Mouse (Mus musculus): ENCODE measurements around the gene Piezo1.
"Not testable (repeated sequence)": the region's sequence is repeated elsewhere in the genome, so short reads cannot be mapped to it uniquely, and the experiment has no call there.

Piezo1 gene

DNA sequence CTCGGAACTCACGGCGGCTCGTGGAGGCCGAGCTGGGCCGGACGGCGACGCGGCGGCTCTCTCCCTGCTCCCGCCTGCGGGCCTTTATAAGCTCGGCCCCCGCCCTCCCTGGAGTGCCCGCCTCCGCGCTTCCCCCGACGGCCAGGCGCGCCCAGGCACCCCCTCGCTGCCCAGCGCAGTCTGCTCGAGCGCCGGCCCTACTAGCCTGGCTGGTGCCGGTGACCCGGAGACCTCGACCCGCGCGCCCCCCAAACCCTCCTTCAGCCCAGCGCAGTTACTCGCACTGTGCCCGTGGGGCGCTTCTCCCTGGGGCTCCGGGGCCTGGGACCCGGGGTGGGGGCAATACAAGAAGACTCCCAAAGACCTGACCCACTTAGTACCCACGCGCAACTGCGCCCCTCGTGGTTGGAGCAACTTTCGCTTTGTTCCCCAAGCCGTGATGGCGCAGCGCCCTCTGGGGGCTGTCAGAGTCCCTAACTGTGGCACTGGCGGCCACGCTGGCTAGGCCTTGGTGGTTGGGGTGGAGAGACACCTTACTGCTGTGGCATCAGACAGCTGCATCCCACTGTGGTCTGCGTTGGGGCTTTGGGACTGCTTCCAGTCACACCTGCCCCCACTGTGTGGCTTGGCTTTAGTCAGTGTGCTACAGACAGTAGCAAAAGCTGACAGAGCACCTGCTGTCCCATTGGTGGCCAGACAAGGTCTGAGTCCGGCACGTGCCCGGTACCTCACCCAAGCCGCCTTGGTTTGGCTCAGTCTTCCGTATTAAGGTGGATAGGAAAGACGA, at the start of gene Piezo1:
Piezo1 (minus strand) TSS at position 65 of the 787 bp plus-strand sequence.
- DNase-seq (ENCODE audit: low spot score in 2 of 2) = peak; percentile 94 to 99

DNA sequence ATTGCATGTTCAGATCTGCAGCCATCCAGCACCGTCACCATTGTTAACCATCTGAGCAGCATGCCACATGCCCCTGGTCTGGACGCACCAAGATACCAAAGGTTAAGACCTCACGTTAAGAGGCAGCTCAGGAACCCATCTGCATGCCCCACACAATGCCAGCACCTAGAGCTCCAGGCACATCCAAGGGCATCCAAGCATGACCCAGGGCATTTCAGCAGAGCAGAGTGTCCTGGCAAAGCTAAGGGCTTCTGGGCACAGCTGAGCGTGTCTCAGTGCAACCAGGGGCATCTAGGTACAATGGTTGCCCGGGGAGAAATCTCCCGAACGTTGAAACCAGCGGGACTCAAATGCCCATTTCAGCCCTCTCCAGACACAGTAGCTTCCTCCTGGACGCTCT, 49.5 kb upstream of the Piezo1 start:
- DNase-seq (ENCODE audit: low spot score in 2 of 2) = no peak

DNA sequence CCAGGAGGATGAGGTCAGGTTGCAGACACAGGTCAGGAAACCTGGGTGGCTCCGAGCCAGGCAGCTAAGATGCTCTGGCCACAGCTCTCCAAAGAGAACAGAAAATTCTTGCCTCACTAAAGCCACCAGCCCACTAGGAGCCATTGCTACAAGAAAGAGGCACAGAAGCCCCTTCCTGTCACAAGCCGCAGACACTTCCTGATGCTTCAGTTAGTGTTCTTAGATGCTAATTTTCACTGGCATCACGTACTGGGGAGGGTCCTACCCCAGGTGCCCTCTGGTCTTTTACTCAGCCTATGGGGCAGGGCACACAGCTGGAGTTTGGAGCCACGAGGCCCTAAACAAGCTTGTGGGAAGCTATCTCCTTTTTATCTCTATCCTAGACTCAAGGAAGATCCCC, 44.9 kb upstream of the Piezo1 start:
- DNase-seq (ENCODE audit: low spot score in 2 of 2) = no peak

DNA sequence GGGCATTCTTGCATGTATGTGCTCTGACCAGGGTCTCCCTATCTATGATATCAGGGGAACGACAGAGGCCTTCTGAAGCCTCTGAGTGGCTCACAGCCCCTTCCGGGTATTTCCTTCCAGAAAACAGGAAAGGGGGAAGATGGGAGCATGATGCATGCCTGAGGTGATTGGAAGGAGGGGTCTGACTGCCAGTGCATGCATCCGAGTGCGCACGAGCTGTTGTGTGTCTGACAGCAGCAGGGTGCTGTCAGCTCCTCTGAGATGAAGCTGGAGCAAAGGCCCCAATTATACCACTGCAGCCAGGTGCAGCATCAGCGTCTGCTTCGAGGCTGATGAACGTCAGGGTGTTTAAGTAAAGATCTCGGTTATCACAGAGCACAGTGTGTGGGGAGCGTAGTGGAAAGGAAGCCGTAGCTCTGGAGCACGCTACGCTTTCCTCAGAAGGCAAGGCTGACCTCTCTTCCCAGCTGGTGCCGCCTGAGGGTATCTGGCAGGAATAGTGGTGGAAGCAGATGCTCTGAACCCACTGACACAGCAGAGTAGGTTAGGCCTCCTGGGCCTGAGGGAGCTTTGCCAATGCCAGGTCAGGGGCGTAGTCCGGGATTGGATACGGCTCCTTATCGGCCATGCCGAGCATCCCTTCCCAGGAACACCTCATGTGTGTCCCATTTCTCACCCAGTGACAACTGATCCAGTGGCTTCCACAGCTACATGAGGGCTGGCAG, 42.8 kb upstream of the Piezo1 start:
- DNase-seq (ENCODE audit: low spot score in 2 of 2) = no peak

DNA sequence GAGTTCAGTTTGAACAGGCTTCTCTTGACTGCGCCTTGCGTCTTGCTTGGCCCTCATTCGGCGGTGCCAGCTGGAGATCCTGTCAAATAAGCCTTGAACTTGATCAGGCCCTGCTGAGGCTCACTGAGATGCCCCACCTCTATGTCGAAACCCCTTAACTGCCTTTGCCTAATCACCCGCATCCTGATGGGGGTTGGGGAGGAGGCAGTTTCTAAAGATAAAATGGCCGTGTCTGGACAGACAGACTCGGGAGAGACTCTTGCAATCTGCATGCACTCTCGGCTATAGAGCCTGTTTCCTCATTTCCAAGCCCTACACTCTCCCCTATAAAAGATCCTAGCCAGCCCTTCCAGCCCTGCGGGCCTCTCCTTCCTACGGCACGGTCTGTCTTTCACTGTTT, 42.1 kb upstream of the Piezo1 start:
- peak in 1 of 2 experiments; percentile 36 for DNase-seq (ENCODE audit: low spot score in 2 of 2)

DNA sequence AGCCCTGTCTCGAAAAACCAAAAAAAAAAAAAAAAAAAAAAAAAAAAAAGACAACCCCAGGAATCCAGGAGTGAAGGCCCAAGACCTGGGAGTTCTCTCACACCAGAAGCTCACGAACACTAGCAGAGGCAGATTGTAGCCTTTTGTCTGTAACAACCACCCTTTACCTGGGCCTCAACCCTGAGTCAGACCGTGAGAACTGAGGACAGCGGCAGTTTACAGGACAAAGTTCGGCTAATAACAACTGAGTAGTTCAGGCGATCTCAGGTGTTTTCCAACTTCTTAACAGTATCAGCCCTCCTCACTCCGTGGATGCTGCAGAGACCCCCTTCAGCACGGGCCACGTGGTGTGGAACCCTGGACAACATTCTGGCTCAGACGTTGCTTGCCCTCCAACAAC, 35.6 kb upstream of the Piezo1 start:
- no peak for DNase-seq (ENCODE audit: low spot score in 2 of 2)

DNA sequence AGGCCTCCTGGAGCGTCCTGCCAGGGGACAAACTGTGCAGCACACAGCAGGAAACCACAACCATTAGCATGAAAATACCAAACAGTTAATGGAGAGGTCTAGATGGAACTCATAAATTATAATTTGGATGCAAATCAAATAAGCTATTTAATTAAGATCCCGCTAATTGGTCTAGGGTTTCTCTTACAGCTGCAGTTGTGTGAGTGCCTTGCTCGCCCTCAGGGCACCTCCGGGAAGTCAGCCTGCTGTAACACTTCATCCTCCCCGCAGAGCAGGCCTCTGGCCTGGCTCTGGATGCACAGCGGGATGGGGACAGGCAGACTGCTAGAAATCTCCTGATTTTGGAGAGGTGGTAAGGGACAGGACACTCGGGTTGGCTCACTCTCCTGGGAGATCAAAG, 35.0 kb upstream of the Piezo1 start:
- DNase-seq (ENCODE audit: low spot score in 2 of 2) = no peak

DNA sequence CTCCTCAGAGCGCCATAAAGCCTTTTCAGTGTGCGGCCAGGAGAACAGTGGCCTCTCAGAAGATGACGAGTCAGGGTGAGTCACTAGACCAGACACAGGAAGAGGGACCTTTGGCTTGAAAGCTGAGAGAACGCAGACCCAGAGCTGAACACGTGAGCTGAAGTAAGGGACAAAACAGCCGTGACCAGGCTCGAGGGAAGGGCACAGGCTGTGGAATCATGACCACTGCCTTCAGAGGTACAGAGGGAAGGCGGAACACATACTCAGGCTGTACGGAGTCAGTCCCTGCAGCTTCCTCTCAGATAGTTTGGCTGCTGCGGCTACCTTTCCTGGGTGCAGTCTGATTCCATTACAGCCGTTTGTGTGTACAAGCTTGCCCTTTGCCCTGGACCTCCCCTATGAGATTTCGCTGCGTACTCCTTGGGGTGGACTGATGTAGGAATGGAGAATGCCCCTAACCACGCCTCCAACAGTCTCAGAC, 34.3 kb upstream of the Piezo1 start:
- no peak for DNase-seq (ENCODE audit: low spot score in 2 of 2)

DNA sequence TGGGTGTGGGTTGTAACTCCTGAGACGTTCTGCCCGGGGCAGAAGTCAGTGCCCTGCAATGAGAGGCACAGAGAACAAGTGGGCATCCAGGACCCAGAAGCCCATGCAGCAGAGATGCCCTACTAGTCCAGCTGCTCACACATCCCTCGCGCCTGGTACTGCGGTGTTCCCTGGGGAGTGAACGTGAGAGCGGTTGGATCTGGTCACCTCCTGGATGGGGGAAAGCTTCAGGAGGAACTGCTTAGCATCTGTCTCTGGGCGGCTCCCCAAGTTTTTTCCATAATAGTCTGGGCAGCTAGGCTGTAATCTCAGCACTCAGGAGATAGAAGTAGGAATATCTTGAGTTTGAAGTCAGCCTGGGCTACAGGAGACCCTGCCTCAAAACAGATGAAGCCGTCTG, 33.9 kb upstream of the Piezo1 start:
- DNase-seq (ENCODE audit: low spot score in 2 of 2) = no peak

DNA sequence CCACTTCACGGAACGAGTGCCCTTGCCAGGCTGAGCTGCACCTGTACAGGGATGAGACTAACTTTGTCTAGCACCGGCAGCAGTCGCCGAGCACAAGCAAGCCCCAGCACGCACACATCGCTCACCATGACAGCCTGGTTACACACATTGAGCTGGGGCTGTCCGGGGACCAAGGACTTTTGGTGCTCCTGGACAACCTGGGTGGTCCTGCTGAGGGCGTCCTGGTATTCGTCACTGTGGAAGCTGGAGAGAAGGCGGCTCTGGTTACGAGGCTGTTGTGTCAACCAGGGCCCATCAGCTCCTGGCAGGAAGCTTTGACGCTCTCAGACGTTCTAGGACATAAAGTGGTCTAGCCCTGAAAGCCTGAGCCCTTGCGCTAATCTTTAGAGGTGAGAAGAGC, 29.8 kb upstream of the Piezo1 start:
- DNase-seq (ENCODE audit: low spot score in 2 of 2) = no peak

DNA sequence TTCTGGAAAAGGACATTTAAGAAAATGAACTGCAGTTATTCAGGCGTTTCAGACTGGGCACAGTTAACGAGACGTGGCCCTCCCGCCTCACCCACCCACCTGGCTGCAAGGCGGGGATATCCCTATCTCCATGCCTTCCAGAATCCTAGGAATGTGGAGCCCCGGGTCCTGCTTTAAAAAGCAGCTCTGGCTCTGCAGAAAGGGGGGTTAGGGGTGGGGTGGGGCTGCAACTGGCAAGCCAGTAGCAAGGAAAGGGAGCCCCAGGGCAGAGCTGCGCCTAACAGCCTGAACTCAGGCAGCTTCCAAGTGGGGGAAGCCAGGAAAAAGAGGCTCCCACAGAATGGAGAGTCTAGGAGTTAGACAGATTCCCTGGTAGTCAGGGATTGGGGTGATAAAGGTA, 28.1 kb upstream of the Piezo1 start:
- DNase-seq (ENCODE audit: low spot score in 2 of 2) = no peak

DNA sequence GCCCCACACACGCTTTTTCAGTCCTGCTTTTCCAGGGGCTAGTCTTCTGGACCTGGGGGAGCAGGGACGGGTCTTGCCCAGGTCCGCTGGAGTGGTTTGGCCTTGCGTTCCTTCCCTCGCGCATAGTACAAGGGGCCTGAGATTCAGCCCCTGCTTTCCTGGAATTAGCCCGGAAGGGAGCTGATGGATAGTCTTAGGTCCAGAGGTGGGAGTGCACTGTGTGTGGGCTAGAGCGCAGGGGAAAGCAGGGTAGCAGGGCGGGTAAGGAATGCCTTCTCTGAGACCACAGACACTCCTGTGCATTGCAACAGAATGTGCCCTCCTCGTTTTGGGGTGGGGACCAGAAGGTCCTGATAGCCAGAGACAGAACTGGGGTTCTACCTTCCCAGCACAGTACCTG, 26.0 kb upstream of the Piezo1 start:
- DNase-seq (ENCODE audit: low spot score in 2 of 2) = no peak

DNA sequence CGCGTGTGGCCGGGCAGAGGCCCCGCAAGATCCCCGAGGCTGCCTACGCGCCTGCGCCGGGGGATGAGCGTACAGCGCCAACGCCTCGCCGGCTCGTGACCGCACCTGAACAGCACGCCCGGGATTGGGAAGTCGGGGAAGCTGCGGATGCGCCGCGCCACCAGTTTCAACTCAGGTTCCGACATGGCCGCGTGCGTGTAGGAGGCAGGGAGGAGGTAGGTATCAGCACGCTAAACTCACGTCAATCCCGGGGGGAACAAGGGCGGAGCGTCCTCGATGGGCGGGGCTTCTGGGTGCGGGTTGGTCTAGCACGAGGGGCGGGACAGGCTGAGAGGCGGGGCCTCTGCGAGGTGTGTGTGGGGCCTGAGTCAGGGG, 25.5 kb upstream of the Piezo1 start, which contains the start of gene Aprt:
Aprt (minus strand) TSS at position 262 of the 375 bp plus-strand sequence.
- DNase-seq (ENCODE audit: low spot score in 2 of 2) = peak; percentile 95 to 96

DNA sequence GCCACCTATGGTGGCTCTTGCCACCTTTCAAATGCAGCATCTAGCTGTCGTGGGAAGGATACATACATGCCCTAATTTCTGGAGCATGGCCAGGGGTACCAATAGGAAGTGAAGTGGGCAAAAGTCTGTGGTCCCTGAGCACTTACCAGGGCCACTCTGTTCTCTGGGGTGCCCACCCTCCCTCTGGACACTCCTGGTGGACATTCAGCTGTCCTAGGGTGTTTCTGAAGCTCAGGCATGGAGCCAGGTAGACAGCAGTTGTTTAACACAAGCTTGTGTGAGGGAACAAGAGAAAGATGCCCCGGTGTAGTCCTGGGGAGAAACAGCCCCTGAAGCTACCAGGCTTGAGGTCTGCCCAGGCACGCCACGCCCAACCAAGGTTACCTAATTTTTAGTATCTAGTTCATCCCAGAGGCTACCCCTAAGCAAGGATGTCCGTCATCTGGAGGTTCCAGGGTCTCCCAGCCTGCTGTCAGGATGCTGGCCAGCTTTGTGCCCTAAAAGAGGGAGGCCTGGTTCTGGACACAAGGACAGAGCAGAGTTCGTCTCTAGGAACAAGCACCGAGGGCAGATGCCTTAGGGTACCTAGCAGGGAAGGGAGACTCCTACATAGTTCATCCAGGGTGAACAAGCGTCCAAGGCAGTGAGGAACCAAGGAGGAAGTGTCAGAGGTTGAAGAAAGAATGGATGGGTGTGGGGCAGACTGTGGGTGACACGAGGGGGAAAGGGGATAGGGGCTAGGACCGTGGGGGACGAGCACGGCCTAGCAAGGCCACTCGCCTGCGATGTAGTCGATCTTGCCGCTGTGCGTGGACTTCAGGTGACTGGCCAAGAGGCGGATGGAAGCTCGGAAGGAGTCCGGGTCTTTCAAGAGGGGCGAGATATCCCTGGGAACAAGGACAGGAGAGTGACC, 24.9 kb upstream of the Piezo1 start:
- no peak for DNase-seq (ENCODE audit: low spot score in 2 of 2)

DNA sequence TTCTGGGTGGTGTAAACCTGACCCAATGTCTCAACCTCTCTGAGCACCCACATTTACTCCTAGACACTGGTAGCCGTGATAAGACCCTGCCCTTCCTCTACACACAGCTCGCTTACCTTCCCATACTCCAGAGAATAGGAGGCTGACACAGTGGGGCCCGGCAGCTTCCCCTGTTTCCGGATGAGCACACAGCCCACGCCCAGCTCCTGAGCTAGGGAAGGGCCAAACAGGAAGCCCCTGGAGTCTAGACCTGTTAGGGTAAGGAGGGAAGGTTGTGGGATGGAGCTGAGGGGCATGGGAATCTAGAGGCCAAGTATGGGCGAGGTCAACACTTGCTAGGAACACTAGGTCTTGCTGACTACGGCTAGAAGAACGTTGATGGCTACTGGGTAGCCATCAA, 24.2 kb upstream of the Piezo1 start:
- no peak for DNase-seq (ENCODE audit: low spot score in 2 of 2)

DNA sequence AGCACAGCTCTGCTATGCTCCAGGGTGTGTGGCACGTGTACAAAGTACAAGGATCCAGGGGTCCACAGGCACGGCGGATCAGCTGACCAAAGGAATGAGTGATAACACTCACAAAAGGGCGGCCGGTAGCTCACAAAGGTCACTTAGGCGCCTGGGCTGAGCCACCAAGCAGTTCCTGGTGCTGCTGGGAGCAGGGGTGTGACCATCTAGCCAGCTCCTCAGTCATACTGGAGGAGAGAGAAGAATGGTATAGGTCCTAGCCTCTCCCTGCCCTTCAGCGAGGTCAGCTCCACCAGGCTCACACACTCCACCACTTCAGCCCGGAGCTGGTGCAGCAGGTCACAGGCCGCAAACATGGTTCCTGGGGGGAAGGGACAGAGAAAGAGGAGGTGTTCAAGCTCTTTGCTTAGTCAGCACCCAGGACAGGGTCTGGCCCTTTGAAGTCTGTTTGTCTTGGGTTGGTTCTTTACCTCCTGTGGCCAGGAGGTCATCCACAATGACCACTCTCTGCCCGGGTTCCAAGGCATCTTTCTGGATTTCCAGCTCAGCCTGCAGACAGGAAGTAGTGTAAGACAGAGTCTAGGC, 23.6 kb upstream of the Piezo1 start:
- DNase-seq (ENCODE audit: low spot score in 2 of 2) = no peak

DNA sequence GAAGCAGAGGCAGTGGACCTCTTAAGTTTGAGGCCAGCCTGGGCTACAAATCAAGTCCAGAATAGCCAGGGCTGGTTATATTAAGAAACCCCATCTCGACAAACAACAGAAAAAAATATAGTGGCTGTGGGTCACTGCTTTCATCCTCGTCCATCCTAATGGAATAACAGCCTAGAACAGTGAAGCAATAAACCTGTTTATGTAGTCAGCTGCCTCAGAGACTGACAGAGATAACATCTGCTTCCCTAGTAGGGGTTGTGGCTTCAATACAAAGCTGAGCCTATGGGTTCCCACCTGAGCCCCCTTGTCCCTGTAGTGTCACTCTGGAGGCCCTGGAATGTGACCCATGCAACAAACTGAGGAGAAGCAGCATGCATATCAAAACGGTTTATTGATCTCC, 23.1 kb upstream of the Piezo1 start:
- no peak for DNase-seq (ENCODE audit: low spot score in 2 of 2)

DNA sequence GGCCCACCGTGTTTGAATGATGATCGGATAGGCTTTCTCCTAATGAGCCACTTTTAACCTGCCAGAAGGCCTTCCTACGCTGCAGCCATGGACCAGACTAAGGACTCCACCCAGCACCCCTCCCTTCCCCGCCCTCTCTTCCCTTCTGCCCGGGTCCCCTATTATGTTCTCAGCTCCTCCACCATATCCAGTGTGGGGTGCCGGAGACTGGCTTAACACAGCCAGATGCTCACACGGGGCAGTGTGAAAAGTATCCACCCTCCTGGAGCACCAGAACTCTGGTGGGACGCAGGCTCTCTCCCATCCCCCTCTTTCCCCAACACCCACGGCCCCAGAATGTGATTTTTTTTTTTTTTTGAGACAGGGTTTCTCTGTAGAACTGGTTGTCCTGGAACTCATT, 22.4 kb upstream of the Piezo1 start:
- DNase-seq (ENCODE audit: low spot score in 2 of 2) = no peak

DNA sequence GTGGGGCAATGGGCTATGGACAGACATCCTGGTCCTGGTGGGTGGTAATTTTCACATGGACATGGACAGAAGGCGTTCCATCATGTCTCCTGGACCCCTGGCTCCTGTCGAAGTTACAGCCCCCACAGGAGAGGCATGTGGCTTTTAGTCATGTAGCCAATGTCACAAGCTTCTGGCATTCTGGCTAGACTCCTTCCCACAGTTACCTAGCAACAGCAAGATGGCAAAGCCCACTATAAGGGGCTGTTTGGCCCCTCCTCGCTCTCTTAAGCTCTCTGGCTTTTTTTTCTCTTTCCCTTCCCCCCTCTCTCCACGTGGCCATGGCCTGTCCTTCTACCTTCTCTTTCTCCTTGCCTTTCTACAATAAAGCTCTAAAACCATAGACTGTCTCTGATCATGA, 22.0 kb upstream of the Piezo1 start:
- DNase-seq (ENCODE audit: low spot score in 2 of 2) = not testable (repeated sequence)

DNA sequence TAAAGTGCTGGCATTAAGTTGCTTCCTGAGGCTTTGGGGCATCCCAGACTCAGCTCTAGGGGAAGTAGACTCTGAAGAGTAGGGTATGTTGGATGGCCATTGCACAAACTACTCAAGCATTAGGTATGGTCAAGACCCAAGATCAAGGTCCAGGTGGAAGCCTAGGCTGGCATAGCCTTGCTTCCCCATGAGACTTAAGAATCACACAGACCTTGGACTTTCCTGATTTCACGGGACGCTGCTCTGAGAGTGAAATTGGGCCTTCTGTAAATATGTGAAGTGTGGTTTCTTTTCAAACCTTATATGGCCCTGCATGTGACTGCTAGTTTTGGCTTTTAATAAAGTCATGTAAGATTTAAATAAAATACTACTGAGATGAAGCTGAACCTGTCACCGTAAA, 21.6 kb upstream of the Piezo1 start:
- no peak for DNase-seq (ENCODE audit: low spot score in 2 of 2)

DNA sequence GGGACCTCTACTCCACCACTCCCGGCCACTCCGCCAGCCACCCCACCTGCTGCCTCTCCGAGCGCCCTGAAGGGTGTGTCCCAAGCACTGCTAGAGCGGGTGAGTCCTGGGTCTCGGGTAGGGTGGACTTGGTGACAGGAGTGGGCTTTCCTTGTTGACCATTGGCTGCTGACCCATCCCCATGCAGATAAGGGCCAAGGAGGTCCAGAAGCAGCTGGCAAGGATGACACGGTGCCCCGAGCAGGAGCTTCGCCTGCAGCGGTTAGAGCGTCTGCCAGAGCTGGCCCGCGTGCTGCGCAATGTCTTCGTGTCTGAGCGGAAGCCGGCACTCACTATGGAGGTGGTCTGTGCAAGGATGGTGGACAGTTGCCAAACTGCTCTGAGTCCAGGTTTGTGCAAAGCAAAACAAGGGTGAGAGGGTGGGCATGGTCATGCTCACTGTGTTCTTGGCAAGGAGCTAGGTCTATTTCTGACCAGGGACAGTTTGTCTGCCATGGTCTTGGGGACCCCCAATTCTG, 20.7 kb upstream of the Piezo1 start:
- no peak for DNase-seq (ENCODE audit: low spot score in 2 of 2)

DNA sequence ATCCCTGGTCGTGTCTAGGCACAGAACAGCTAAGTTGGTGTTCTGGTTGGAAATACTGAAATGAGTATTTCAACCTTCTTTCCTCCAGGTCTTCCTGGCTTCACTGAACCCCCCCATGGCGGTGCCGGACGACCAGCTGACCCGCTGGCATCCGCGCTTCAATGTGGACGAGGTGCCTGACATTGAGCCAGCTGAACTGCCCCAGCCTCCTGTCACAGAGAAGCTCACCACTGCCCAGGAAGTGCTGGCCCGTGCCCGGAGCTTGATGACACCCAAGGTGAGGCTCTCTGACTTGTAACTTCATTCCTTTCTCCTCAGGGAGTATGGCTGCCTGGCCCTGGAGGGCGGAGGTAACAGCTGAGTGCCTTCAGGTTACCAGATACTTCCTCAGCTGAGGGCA, 20.0 kb upstream of the Piezo1 start:
- no peak for DNase-seq (ENCODE audit: low spot score in 2 of 2)
